Mouse (Mus musculus) megakaryocyte, adult 5-6 weeks (primary cell): Measurements from ENCODE around the gene Gm9573. TPM values are rescaled to one million over a fixed set of nuclear protein-coding genes. Genes with fewer than 3 reads are reported as not detected.

Experiments
- ATAC-seq: 2 replicates; pipeline ENCODE4 v1.8.0; 2016; ENCODE audit warnings: mild to moderate bottlenecking, inconsistent platforms; ENCODE audit not compliant: poor library complexity, severe bottlenecking
- total RNA-seq, 2 experiments: library from RNA; stranded (forward) in 1 of 2; stranded (reverse) in 1 of 2; fragments of 153-499, 151-499 nt in 1 of 2; fragments of 221-1000, 200-1000 nt in 1 of 2; gene quantifications; 2 replicates each; pipeline versions ENCODE4 v1.2.3 to v1.2.4; 2015 to 2017

The Gm9573 gene
- total RNA-seq, 2 experiments from 2014 or later, result not detected

- no peak for ATAC-seq
Measured at GRCm38 (mm10) chr17:35597399-35597798, 29.0 kb downstream of the Gm9573 start.

GRCm38 (mm10) chr17:35594456-35594855, 32.0 kb downstream of the Gm9573 start:
- ATAC-seq, result no peak

- ATAC-seq, result no peak
Measured at GRCm38 (mm10) chr17:35593786-35594185, 32.7 kb downstream of the Gm9573 start.

- ATAC-seq, result no peak
Measured at GRCm38 (mm10) chr17:35592131-35592530, 34.3 kb downstream of the Gm9573 start.

- no peak for ATAC-seq
Measured at GRCm38 (mm10) chr17:35591731-35592130, 34.7 kb downstream of the Gm9573 start.

- ATAC-seq, result no peak
Measured at GRCm38 (mm10) chr17:35591219-35591578, 35.2 kb downstream of the Gm9573 start.

GRCm38 (mm10) chr17:35590410-35591218, 35.8 kb downstream of the Gm9573 start:
- ATAC-seq, result peak; percentile 76; the same call in 1 of the 2 replicates

- ATAC-seq, result no peak
Measured at GRCm38 (mm10) chr17:35588387-35588786, 38.0 kb downstream of the Gm9573 start.

GRCm38 (mm10) chr17:35587291-35587690, 39.1 kb downstream of the Gm9573 start:
- no peak for ATAC-seq

GRCm38 (mm10) chr17:35584330-35584937, 42.0 kb downstream of the Gm9573 start:
- ATAC-seq, result peak; percentile 56

GRCm38 (mm10) chr17:35582900-35583299, 43.5 kb downstream of the Gm9573 start:
- ATAC-seq, result no peak

GRCm38 (mm10) chr17:35578211-35578610, 48.2 kb downstream of the Gm9573 start:
- peak; percentile 99 for ATAC-seq

- ATAC-seq, result no peak
Measured at GRCm38 (mm10) chr17:35571477-35571876, 55.0 kb downstream of the Gm9573 start.

GRCm38 (mm10) chr17:35570836-35571235, 55.6 kb downstream of the Gm9573 start:
- no peak for ATAC-seq

- ATAC-seq, result no peak
Measured at GRCm38 (mm10) chr17:35569091-35569944, 57.1 kb downstream of the Gm9573 start.

Other genes with a start within 250 kb of the Gm9573 start
- gene H2-Q4, start 247.0 kb downstream of the Gm9573 start, total RNA-seq (2015), result 10.3 and 12.4 TPM in 2 replicates
- 22.4 and 23.3 TPM in 2 replicates for gene H2-Q4, start 247.0 kb downstream of the Gm9573 start, total RNA-seq (2017)
- gene H2-Q6, start 201.8 kb downstream of the Gm9573 start, total RNA-seq (2015), result 10.2 and 12.1 TPM in 2 replicates
- gene H2-Q6, start 201.8 kb downstream of the Gm9573 start, total RNA-seq (2017), result 12.8 and 13.5 TPM in 2 replicates
- gene H2-Q7, start 187.5 kb downstream of the Gm9573 start, total RNA-seq (2015), result 20.3 and 23.0 TPM in 2 replicates
- gene H2-Q7, start 187.5 kb downstream of the Gm9573 start, total RNA-seq (2017), result 13.7 and 24.7 TPM in 2 replicates
- 8.3 and 11.8 TPM in 2 replicates for gene H2-Q10, start 156.5 kb downstream of the Gm9573 start, total RNA-seq (2015)
- 7.9 and 11.1 TPM in 2 replicates for gene H2-Q10, start 156.5 kb downstream of the Gm9573 start, total RNA-seq (2017)
- gene Pou5f1, start 120.6 kb downstream of the Gm9573 start, total RNA-seq (2015), result 0.29 TPM in 1 of 2 replicates, not detected in the other
- not detected in 2 replicates for gene Pou5f1, start 120.6 kb downstream of the Gm9573 start, total RNA-seq (2017)
- 64.7 and 72.2 TPM in 2 replicates for gene Tcf19, start 109.8 kb downstream of the Gm9573 start, total RNA-seq (2015)
- gene Tcf19, start 109.8 kb downstream of the Gm9573 start, total RNA-seq (2017), result 26.2 and 29.6 TPM in 2 replicates
- 3.3 and 4.0 TPM in 2 replicates for gene Cchcr1, start 109.5 kb downstream of the Gm9573 start, total RNA-seq (2015)
- 4.0 and 5.7 TPM in 2 replicates for gene Cchcr1, start 109.5 kb downstream of the Gm9573 start, total RNA-seq (2017)
- gene Psors1c2, start 93.4 kb downstream of the Gm9573 start, total RNA-seq (2015), result not detected in 2 replicates
- not detected in 2 replicates for gene Psors1c2, start 93.4 kb downstream of the Gm9573 start, total RNA-seq (2017)
- not detected in 2 replicates for gene Cdsn, start 74.5 kb downstream of the Gm9573 start, total RNA-seq (2015)
- not detected in 2 replicates for gene Cdsn, start 74.5 kb downstream of the Gm9573 start, total RNA-seq (2017)
- gene 2300002M23Rik, start 59.2 kb downstream of the Gm9573 start, total RNA-seq (2015), result not detected in 2 replicates
- not detected in 2 replicates for gene 2300002M23Rik, start 59.2 kb downstream of the Gm9573 start, total RNA-seq (2017)
- gene Sfta2, start 25.1 kb downstream of the Gm9573 start, total RNA-seq (2015), result not detected in 2 replicates
- gene Sfta2, start 25.1 kb downstream of the Gm9573 start, total RNA-seq (2017), result not detected in 2 replicates
- gene Mucl3, start 17.1 kb upstream of the Gm9573 start, total RNA-seq (2015), result not detected in 2 replicates
- gene Mucl3, start 17.1 kb upstream of the Gm9573 start, total RNA-seq (2017), result not detected in 2 replicates
- 2.1 and 5.3 TPM in 2 replicates for gene Vars2, start 41.0 kb upstream of the Gm9573 start, total RNA-seq (2015)
- gene Vars2, start 41.0 kb upstream of the Gm9573 start, total RNA-seq (2017), result 3.3 and 16.9 TPM in 2 replicates
- gene Gtf2h4, start 47.1 kb upstream of the Gm9573 start, total RNA-seq (2015), result 13.4 and 15.1 TPM in 2 replicates
- 10.6 and 14.9 TPM in 2 replicates for gene Gtf2h4, start 47.1 kb upstream of the Gm9573 start, total RNA-seq (2017)
- 0.91 and 1.0 TPM in 2 replicates for gene Ddr1, start 78.0 kb upstream of the Gm9573 start, total RNA-seq (2015)
- 0.49 and 1.0 TPM in 2 replicates for gene Ddr1, start 78.0 kb upstream of the Gm9573 start, total RNA-seq (2017)
- 21.1 and 22.8 TPM in 2 replicates for gene Ier3, start 195.0 kb upstream of the Gm9573 start, total RNA-seq (2015)
- 15.7 and 20.5 TPM in 2 replicates for gene Ier3, start 195.0 kb upstream of the Gm9573 start, total RNA-seq (2017)
- gene Flot1, start 196.6 kb upstream of the Gm9573 start, total RNA-seq (2015), result 73.5 and 95.0 TPM in 2 replicates
- gene Flot1, start 196.6 kb upstream of the Gm9573 start, total RNA-seq (2017), result 124 and 127 TPM in 2 replicates
- 649 TPM in 2 replicates for gene Tubb5, start 211.7 kb upstream of the Gm9573 start, total RNA-seq (2015)
- 751 and 811 TPM in 2 replicates for gene Tubb5, start 211.7 kb upstream of the Gm9573 start, total RNA-seq (2017)
- gene Mdc1, start 214.9 kb upstream of the Gm9573 start, total RNA-seq (2015), result 37.6 and 62.8 TPM in 2 replicates
- gene Mdc1, start 214.9 kb upstream of the Gm9573 start, total RNA-seq (2017), result 17.3 and 18.6 TPM in 2 replicates
- 88.5 and 114 TPM in 2 replicates for gene Nrm, start 234.7 kb upstream of the Gm9573 start, total RNA-seq (2015)
- 80.1 and 82.8 TPM in 2 replicates for gene Nrm, start 234.7 kb upstream of the Gm9573 start, total RNA-seq (2017)
- 153 and 167 TPM in 2 replicates for gene Ppp1r18, start 239.0 kb upstream of the Gm9573 start, total RNA-seq (2015)
- 64.0 and 78.1 TPM in 2 replicates for gene Ppp1r18, start 239.0 kb upstream of the Gm9573 start, total RNA-seq (2017)